8 mouse cellular contexts compared by ENCODE assay signal in genomic region chr10:80084817-80085487, GRCm38 (mm10). TPM values are rescaled to one million over a fixed set of nuclear protein-coding genes. Genes with fewer than 3 reads are reported as not detected.
DNase-seq lines count a peak whose midpoint lies in the region; ATAC-seq lines count a peak whose summit lies in the region.

No protein-coding gene starts in this region.

- H3K9ac ChIP-seq in liver, embryonic 15.5 days: no peak overlapping the region

- DNase-seq in adrenal gland, adult (ENCODE audit: inconsistent age in 2 of 2, low spot score in 1 of 2): peak; percentile 54 to 72
- DNase-seq in adrenal gland, postnatal 4 days (ENCODE audit: low spot score in 2 of 2): no peak
- no peak for DNase-seq in liver
- DNase-seq in kidney, adult 9 months: peak; percentile 66
- DNase-seq in right cerebral cortex, postnatal 25 days: peak; percentile 17
- no peak for DNase-seq in yolk sac, embryonic 10.5 days (ENCODE audit: low spot score)

- ATAC-seq in liver, embryonic 15.5 days (ENCODE audit: insufficient read depth): no peak
- ATAC-seq in CD4-positive, CD25-positive, alpha-beta regulatory T cell, adult 4 months: no peak

- H3K27ac ChIP-seq in liver, embryonic 15.5 days (replicated peaks): peak overlapping the region; percentile 33

- H3K9me3 ChIP-seq in liver, embryonic 15.5 days (replicated peaks): no peaks in the 10 kb centered on the region

- 79% methylated on average over 9 of the region's 9 CpGs for WGBS in liver, embryonic 15.5 days (ENCODE audit: insufficient replicate concordance)

- H3K4me1 ChIP-seq in liver, embryonic 15.5 days (replicated peaks): peaks cover 72% of the 10 kb centered on the region

- H3K4me2 ChIP-seq in liver, embryonic 15.5 days: no peak overlapping the region

- peaks cover 64% of the 10 kb centered on the region for H3K36me3 ChIP-seq in liver, embryonic 15.5 days (replicated peaks)

- no peaks in the 10 kb centered on the region for H3K27me3 ChIP-seq in liver, embryonic 15.5 days

- H3K4me3 ChIP-seq in liver, embryonic 15.5 days (replicated peaks): no peak overlapping the region

RNA-seq across cellular contexts. Expression of gene Sbno2, which starts 20.4 kb away (rescaled TPM):
- total RNA-seq in adrenal gland, postnatal 4 days (2021): 10 to 100 TPM; 51.7 to 53.2 TPM
- 10.4 and 12.3 TPM in 2 replicates for polyA plus RNA-seq in liver, embryonic 15.5 days (2015; fragmentation: Nextera tagmentation; extraction: Ambion mirVana)
- 10 to 100 TPM; 28.4 to 54.8 TPM for polyA plus RNA-seq in CD4-positive, CD25-positive, alpha-beta regulatory T cell, adult 4 months (2017; shearing (Covaris generic))

RNA-seq across cellular contexts. Expression of gene Stk11, which starts 30.7 kb away (rescaled TPM):
- total RNA-seq in adrenal gland, postnatal 4 days (2021): 100 to 1,000 TPM; 130 to 139 TPM
- 16.4 and 21.8 TPM in 2 replicates for polyA plus RNA-seq in liver, embryonic 15.5 days (2015; fragmentation: Nextera tagmentation; extraction: Ambion mirVana)
- polyA plus RNA-seq in CD4-positive, CD25-positive, alpha-beta regulatory T cell, adult 4 months (2017; shearing (Covaris generic)): 10 to 100 TPM; 19.2 to 30.7 TPM

RNA-seq across cellular contexts. Expression of gene Gpx4, which starts 38.0 kb away (rescaled TPM):
- total RNA-seq in adrenal gland, postnatal 4 days (2021): 100 to 1,000 TPM; 576 to 622 TPM
- 603 and 658 TPM in 2 replicates for polyA plus RNA-seq in liver, embryonic 15.5 days (2015; fragmentation: Nextera tagmentation; extraction: Ambion mirVana)
- polyA plus RNA-seq in CD4-positive, CD25-positive, alpha-beta regulatory T cell, adult 4 months (2017; shearing (Covaris generic)): 100 to 1,000 TPM; 450 to 480 TPM

RNA-seq across cellular contexts. Expression of gene Polr2e, which starts 45.4 kb away (rescaled TPM):
- 100 to 1,000 TPM; 103 to 112 TPM for total RNA-seq in adrenal gland, postnatal 4 days (2021)
- 81.3 and 84.4 TPM in 2 replicates for polyA plus RNA-seq in liver, embryonic 15.5 days (2015; fragmentation: Nextera tagmentation; extraction: Ambion mirVana)
- 100 to 1,000 TPM; 194 to 220 TPM for polyA plus RNA-seq in CD4-positive, CD25-positive, alpha-beta regulatory T cell, adult 4 months (2017; shearing (Covaris generic))

RNA-seq across cellular contexts. Expression of gene Atp5d, which starts 53.5 kb away (rescaled TPM):
- 100 to 1,000 TPM; 401 to 425 TPM for total RNA-seq in adrenal gland, postnatal 4 days (2021)
- polyA plus RNA-seq in liver, embryonic 15.5 days (2015; fragmentation: Nextera tagmentation; extraction: Ambion mirVana): 291 and 300 TPM in 2 replicates
- polyA plus RNA-seq in CD4-positive, CD25-positive, alpha-beta regulatory T cell, adult 4 months (2017; shearing (Covaris generic)): 100 to 1,000 TPM; 303 to 370 TPM

Comparison
In these comparisons a context has a peak if more than half of its experiments do, and no peak if none do; other contexts are left out.
1. DNase-seq: peak in adrenal gland, adult (2 of 2), kidney, adult 9 months (single experiment) and right cerebral cortex, postnatal 25 days (single experiment); none in adrenal gland, postnatal 4 days (0 of 2), liver (single experiment) and yolk sac, embryonic 10.5 days (single experiment).